Mouse (Mus musculus) neural tube, embryonic 15.5 days (tissue): ENCODE data around the gene Crnkl1. TPM values are rescaled to one million over a fixed set of nuclear protein-coding genes. Genes with fewer than 3 reads are reported as not detected.
"Not testable (repeated sequence)": the region's sequence is repeated elsewhere in the genome, so short reads cannot be mapped to it uniquely, and the experiment has no call there.

Experiments
- ATAC-seq: fragments of 200-750 bp; cut with Nextera tagmentation; 2 replicates; pipeline ENCODE4 v1.8.0; 2017; ENCODE audit warnings: mild to moderate bottlenecking, moderate TSS enrichment, moderate library complexity; ENCODE audit not compliant: low FRiP score
- H3K27ac ChIP-seq: fragments of 300-500 bp; sonication (generic); replicated peaks from 2 replicates; pipeline ENCODE4 v1.5.1; 2015; ENCODE audit warnings: mild to moderate bottlenecking, inconsistent platforms
- H3K27me3 ChIP-seq: fragments of 300-500 bp; sonication (generic); replicated peaks from 2 replicates; pipeline ENCODE4 v1.6.1; 2015; ENCODE audit warnings: inconsistent platforms
- H3K36me3 ChIP-seq: fragments of 300-500 bp; sonication (generic); 2 replicates; pipeline ENCODE4 v1.6.1; 2015; ENCODE audit warnings: inconsistent platforms
- H3K4me1 ChIP-seq: fragments of 300-500 bp; sonication (generic); 2 replicates; pipeline ENCODE4 v1.6.1; 2015; ENCODE audit warnings: inconsistent platforms
- H3K4me2 ChIP-seq: fragments of 300-500 bp; sonication (generic); 2 replicates; pipeline ENCODE4 v1.6.1; 2015; ENCODE audit warnings: inconsistent platforms, mild to moderate bottlenecking, moderate library complexity
- H3K4me3 ChIP-seq: fragments of 300-500 bp; sonication (generic); replicated peaks from 2 replicates; pipeline ENCODE4 v1.5.1; 2015; ENCODE audit warnings: mild to moderate bottlenecking, inconsistent platforms
- H3K9ac ChIP-seq: fragments of 300-500 bp; sonication (generic); replicated peaks from 2 replicates; pipeline ENCODE4 v1.6.1; 2015; ENCODE audit warnings: mild to moderate bottlenecking, inconsistent platforms
- H3K9me3 ChIP-seq: fragments of 300-500 bp; sonication (generic); replicated peaks from 2 replicates; pipeline ENCODE4 v1.6.1; 2016; ENCODE audit warnings: inconsistent platforms
- WGBS: fragments of 180-500 bp; shearing (Covaris S2); methylation state at CpG from one replicate; pipeline ENCODE4 v1.1.7; 2015; ENCODE audit warnings: mixed read lengths; 5-methylcytosine and 5-hydroxymethylcytosine counted together
- polyA plus RNA-seq: library from polyadenylated mRNA; unstranded; fragments of >200 nt; fragmentation: Nextera tagmentation; extraction: Ambion mirVana; gene quantifications from 2 replicates; pipeline ENCODE4 v1.2.1, GENCODE M21; 2015

The Crnkl1 gene
- polyA plus RNA-seq, 1 experiment from 2014 or later: 18.8 TPM

DNA sequence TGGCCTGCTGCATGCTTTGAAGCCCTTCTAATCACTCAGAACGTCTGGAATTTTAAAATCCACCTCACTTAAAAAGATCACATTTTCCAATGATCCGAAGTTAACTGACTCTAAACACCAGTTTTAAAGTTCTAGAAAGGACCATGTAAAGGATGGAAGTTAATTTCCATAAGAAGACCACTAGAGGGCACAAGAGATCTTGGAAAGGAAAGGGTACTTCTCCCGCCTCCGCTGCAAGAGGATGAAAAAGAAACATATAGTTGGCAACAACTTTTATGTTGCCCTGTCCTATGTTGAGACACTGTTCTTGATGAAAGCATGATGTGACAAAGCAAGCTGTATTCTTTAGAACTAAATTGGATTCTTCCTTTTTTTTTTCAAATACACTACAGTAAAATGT lies 22.6 kb upstream of the Crnkl1 start:
- peak; percentile 72; the same call in 1 of the 2 replicates for ATAC-seq

DNA sequence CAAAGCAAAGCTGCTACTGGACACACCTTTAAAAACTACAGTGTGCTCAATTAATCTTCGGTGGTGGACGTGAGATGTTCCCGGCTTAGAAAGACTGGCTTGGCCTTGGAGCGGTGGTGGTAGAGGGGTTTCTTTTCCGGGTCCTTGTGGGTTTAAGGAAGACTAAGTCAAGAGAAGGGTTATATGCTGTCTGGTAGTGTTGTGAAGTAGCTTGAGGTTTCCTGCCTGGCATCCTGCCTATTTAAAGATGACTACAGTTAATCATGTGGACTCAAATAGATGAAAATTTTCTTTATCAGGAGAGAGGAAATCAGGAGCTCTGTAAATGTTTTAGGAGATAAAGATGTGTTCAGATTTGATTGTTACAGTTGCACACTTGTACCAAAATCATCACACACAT lies 21.5 kb upstream of the Crnkl1 start:
- Histone ChIP-seq H3K4me3 (no peak overlapping the region), H3K27ac (no peak overlapping the region), H3K9me3 (no peaks in the 10 kb centered on the region), H3K36me3 (no peaks in the 10 kb centered on the region), H3K4me1 (no peaks in the 10 kb centered on the region), H3K27me3 (no peaks in the 10 kb centered on the region), H3K4me2 (no peak overlapping the region), H3K9ac (no peak overlapping the region)
- WGBS: 42% methylated on average over 5 of the region's 5 CpGs
- ATAC-seq: no peak

More for the DNA sequence above, 22.6 kb upstream of the Crnkl1 start:
- Histone ChIP-seq H3K9me3 (no peaks in the 10 kb centered on the region), H3K36me3 (no peaks in the 10 kb centered on the region), H3K4me1 (no peaks in the 10 kb centered on the region), H3K27ac (no peak overlapping the region), H3K27me3 (no peaks in the 10 kb centered on the region), H3K4me3 (no peak overlapping the region), H3K9ac (no peak overlapping the region), H3K4me2 (no peak overlapping the region)
- WGBS: 12% methylated on average over 4 of the region's 4 CpGs

DNA sequence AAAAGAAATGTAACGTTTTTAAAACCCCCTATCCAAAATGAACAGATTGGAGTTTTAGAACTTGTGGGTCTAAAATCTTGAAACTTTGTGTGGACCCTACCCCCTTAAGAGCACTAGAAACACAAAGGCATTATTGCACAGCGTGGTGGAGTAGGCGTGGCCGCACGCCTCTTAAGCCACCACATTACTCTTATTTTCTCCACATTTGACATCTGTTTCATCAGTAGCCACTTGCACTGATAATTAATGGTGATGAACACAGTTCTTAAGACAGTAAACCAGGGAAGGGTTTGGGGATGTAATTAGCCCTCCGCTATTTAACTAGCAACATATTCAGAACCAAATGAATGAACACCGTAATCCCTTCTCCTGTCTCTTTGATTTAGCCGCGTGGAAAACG lies 21.0 kb upstream of the Crnkl1 start:
- H3K9me3 ChIP-seq: no peaks in the 10 kb centered on the region
- no peak for ATAC-seq
- 33% methylated on average over 10 of the region's 10 CpGs for WGBS
- no peak overlapping the region for H3K9ac ChIP-seq
- H3K27me3 ChIP-seq: no peaks in the 10 kb centered on the region
- no peak overlapping the region for H3K4me2 ChIP-seq
- no peak overlapping the region for H3K27ac ChIP-seq
- H3K4me1 ChIP-seq: no peaks in the 10 kb centered on the region
- H3K4me3 ChIP-seq: no peak overlapping the region
- H3K36me3 ChIP-seq: no peaks in the 10 kb centered on the region

DNA sequence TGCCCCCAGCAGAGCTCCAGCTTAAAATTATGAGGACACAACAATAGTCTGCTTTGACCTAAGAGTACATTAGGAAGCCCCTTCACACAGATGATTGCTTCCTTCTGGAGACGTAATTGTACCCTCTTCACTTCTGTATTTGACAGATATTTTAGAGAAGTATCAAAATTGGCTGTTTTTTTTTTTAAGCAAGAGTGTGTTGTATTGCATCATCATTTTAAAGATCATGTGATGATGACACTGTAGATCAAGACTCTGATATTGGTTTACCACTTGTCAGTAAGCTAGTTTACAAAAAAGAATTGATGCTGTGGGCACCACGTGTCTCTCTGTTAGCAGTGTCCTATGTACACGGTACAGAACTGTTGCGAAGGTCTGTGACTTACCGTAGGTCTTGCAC lies 17.9 kb upstream of the Crnkl1 start:
- no peak overlapping the region for H3K4me3 ChIP-seq
- ATAC-seq: no peak

DNA sequence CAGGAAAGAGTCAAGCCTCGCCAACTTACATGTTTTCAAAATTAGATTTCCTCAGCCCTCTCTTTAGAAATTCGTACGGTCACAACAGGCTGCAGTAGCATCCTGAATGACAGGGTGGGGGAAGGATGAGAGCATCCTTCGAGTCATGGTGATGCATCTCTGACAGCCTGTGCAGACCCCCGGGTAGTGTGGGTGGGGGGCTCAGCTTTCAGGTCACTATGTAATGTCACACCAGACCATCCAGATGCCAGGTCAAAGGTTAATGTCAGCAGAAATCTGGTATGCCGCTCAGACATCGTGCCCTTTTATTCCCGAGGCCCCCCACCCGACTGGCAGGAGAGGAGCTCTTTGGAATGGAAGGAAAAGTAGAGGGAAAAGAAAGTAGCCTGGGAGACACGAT lies 15.4 kb upstream of the Crnkl1 start:
- no peak overlapping the region for H3K9ac ChIP-seq
- H3K27ac ChIP-seq: no peak overlapping the region
- WGBS: 18% methylated on average over 10 of the region's 10 CpGs
- H3K4me1 ChIP-seq: peaks cover 19% of the 10 kb centered on the region; the same call in 1 of the 2 replicates
- H3K4me3 ChIP-seq: no peak overlapping the region
- no peak for ATAC-seq
- no peaks in the 10 kb centered on the region for H3K36me3 ChIP-seq
- H3K4me2 ChIP-seq: no peak overlapping the region
- H3K9me3 ChIP-seq: no peaks in the 10 kb centered on the region
- no peaks in the 10 kb centered on the region for H3K27me3 ChIP-seq

More for the DNA sequence above, 17.9 kb upstream of the Crnkl1 start:
- Histone ChIP-seq H3K36me3 (no peaks in the 10 kb centered on the region), H3K4me2 (no peak overlapping the region), H3K9me3 (no peaks in the 10 kb centered on the region), H3K9ac (no peak overlapping the region), H3K27ac (no peak overlapping the region), H3K27me3 (no peaks in the 10 kb centered on the region), H3K4me1 (peaks cover 19% of the 10 kb centered on the region; the same call in 1 of the 2 replicates)
- 53% methylated on average over 5 of the region's 5 CpGs for WGBS

DNA sequence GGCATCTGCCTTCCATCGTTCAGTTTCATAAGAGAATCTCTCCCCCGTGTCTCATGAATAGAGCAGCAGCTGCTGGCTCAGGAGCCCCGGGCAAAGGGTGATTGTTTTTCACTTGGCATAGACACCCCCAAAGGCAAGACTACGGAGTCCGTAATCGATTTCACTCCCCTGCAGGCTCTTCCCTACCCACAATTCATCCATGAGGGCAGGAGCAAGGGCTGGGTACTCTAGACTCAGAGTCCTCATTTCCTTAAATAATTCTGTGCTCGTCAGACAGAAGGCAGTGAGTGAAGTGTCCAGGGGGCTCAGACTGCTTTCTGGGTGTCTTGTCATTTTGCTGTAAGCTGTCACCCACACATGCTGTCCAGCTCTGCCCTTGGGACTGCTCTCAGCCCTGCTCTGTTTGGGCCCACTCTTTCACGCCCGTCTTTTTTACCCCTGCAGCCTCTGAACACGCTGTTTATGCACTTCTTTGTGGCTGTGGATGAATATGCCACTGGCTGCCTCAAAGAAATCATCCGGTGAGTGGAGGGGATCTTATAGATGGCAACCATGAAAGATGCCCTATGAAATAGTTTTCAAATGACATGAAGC lies 14.8 kb upstream of the Crnkl1 start:
- Histone ChIP-seq H3K4me2 (peak overlapping the region; percentile 17; the same call in 1 of the 2 replicates), H3K27me3 (no peaks in the 10 kb centered on the region), H3K4me1 (peaks cover 19% of the 10 kb centered on the region; the same call in 1 of the 2 replicates), H3K36me3 (no peaks in the 10 kb centered on the region), H3K27ac (peak overlapping the region; percentile 48; the same call in 1 of the 2 replicates), H3K9me3 (no peaks in the 10 kb centered on the region), H3K9ac (no peak overlapping the region), H3K4me3 (no peak overlapping the region)
- peak; percentile 43; the same call in 1 of the 2 replicates for ATAC-seq
- 11% methylated on average over 11 of the region's 11 CpGs for WGBS

DNA sequence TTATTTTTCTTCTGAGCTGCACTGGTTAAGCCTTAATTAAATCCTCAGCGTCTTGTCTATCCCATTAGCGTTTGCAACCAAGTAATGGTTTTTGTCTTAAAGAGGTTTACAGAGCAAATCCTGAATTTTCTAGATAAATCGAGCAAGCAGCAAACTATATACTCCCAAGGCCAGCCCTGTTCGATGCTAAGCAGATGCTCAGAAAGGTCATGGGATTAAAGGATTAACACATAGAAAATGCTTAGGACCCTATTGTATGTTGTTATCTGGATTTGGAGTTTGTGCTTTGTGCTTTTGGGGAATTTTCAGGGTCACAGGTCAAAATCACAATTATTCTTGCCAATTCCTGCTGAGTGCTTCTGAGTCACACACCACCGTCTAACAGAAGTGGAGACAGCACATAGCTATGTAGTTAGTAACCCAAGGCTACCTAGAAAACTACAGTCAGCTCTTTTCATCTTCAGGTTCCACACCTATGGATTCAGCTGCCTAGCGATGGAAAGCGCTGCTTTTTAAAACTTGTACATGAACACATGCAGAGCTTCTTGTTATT lies 13.7 kb upstream of the Crnkl1 start:
- WGBS: 70% methylated on average over 7 of the region's 7 CpGs
- Histone ChIP-seq H3K9ac (no peak overlapping the region), H3K4me2 (no peak overlapping the region), H3K27me3 (no peaks in the 10 kb centered on the region), H3K9me3 (no peaks in the 10 kb centered on the region), H3K27ac (no peak overlapping the region; the same call in 1 of the 2 replicates), H3K4me1 (peaks cover 19% of the 10 kb centered on the region; the same call in 1 of the 2 replicates), H3K4me3 (no peak overlapping the region), H3K36me3 (no peaks in the 10 kb centered on the region)
- ATAC-seq: no peak

DNA sequence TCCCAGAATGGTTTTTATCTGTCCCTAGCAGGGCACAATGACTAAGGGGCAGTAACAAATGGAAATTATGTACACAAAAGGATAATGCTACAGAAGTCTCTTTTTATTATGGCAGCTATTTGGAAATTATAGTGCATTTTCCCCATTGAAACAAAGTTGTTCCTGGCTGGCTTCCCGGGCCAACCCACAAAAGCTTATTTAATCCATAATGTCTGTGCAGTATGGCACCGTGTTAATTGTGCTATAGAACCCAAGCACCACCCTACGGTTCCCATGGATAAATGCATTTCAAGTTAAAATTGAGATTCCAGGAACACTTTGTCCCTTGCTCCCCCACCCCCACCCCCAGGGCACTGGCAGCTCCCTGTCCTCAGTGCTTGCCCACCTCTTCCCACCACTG lies 9.5 kb upstream of the Crnkl1 start:
- WGBS: 61% methylated on average over 3 of the region's 3 CpGs
- ATAC-seq: no peak

DNA sequence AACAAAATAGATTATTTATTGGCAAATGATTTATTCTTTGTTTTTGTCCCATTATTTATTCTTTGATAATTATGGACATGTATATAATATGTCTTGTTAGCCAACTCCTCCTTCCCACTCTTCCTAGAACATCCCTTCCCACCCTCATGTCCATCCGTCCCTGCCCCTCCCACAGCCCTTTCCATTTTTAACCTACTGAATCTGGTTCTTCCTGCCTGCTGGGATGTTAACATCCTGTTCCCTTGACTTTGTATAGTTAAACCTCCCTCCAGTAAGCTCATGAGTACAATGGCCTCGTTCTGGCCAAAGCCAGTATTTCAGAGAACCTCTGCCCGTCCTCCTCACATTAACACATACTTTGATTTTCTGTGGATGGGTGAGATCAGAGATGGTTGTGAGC lies 6.6 kb upstream of the Crnkl1 start:
- no peaks in the 10 kb centered on the region for H3K9me3 ChIP-seq
- H3K36me3 ChIP-seq: no peaks in the 10 kb centered on the region
- WGBS: 76% methylated on average over 3 of the region's 3 CpGs
- H3K9ac ChIP-seq: no peak overlapping the region
- H3K4me3 ChIP-seq: no peak overlapping the region
- no peak overlapping the region for H3K27ac ChIP-seq
- H3K4me2 ChIP-seq: no peak overlapping the region
- ATAC-seq: no peak
- H3K4me1 ChIP-seq: no peaks in the 10 kb centered on the region
- H3K27me3 ChIP-seq: no peaks in the 10 kb centered on the region

More for the DNA sequence above, 9.5 kb upstream of the Crnkl1 start:
- H3K4me1 ChIP-seq: peaks cover 8% of the 10 kb centered on the region; the same call in 1 of the 2 replicates
- no peaks in the 10 kb centered on the region for H3K27me3 ChIP-seq
- no peaks in the 10 kb centered on the region for H3K9me3 ChIP-seq
- no peak overlapping the region for H3K27ac ChIP-seq
- H3K9ac ChIP-seq: no peak overlapping the region
- H3K4me3 ChIP-seq: no peak overlapping the region
- no peak overlapping the region for H3K4me2 ChIP-seq
- no peaks in the 10 kb centered on the region for H3K36me3 ChIP-seq

DNA sequence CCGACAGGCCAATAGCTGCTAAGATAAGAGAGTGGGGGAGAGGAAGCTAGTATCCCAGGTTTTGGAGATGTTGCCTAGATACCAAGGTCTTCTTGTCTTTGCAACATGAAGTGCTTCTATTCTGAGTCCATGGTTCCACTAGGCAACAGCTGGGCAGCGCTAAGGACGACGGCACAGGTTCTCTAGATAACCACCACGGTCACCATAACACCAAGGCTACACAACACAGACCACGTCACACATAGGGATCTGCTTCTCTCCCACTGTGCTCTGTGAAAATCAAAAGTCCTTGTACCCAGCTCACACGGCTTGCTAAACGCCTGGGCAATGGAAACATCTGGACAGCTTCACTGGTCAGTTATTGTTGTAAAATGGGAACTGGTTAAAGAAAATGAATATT lies 2.2 kb upstream of the Crnkl1 start:
- Histone ChIP-seq H3K36me3 (peaks cover 8% of the 10 kb centered on the region), H3K4me3 (no peak overlapping the region), H3K27ac (no peak overlapping the region), H3K4me1 (peaks cover 9% of the 10 kb centered on the region), H3K9ac (no peak overlapping the region), H3K27me3 (no peaks in the 10 kb centered on the region), H3K9me3 (no peaks in the 10 kb centered on the region), H3K4me2 (no peak overlapping the region)
- ATAC-seq: no peak
- WGBS: 83% methylated on average over 8 of the region's 8 CpGs

DNA sequence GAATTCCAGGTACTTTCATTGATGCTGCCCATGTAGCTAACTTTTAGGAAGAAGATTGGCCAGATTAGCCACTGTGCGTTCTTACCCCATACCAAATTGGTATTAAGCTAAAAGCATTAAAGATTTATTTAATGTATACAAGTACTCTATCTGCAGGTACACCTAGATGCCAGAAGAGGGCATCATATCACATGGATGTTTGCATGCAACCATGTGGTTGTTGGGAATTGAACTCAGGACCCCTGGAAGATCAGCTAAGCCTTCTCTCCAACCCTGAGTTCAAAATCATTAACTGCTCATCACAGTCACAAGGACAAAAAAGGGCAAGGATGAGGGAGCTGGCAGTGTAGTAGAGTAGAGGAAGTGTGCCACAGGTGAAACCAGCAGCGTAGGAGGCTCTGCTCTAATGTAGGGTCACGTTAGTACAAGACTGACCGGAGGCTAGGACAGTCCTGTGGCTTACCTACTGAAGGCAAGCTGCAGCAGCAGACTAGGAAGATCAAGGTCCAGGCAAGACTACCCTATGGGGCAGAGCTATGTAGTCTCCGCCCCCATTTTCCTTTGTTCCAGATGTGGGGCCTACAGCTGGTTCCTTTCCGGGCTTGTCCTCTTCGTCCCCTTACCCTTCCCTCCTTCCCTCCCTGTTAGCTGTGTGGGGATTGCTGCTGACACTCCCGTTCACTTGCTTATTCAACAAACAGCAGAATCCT lies 13.7 kb downstream of the Crnkl1 start:
- no peak for ATAC-seq
- H3K27me3 ChIP-seq: no peaks in the 10 kb centered on the region
- H3K9me3 ChIP-seq: no peaks in the 10 kb centered on the region
- H3K36me3 ChIP-seq: peaks cover 76% of the 10 kb centered on the region
- no peak overlapping the region for H3K4me2 ChIP-seq
- no peak overlapping the region for H3K27ac ChIP-seq
- H3K9ac ChIP-seq: no peak overlapping the region
- WGBS: 95% methylated on average over 8 of the region's 8 CpGs
- no peak overlapping the region for H3K4me3 ChIP-seq
- no peaks in the 10 kb centered on the region for H3K4me1 ChIP-seq

DNA sequence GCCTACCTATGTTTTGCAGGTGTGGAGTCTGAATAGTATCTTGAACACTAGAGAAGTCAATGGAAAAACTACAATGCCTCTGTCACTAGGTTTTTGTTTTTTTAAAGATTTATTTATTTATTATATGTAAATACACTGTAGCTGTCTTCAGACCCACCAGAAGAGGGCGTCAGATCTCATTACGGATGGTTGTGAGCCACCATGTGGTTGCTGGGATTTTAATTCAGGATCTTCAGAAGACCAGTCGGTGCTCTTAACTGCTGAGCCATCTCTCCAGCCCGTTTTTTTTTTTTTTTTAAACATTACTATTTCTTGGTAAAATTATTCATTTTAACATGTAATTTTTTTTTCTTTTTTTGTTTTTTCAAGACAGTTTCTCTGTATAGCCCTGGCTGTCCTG lies 28.9 kb downstream of the Crnkl1 start:
- WGBS: 49% methylated on average over 4 of the region's 4 CpGs
- H3K9me3 ChIP-seq, ATAC-seq, H3K27ac ChIP-seq, H3K4me2 ChIP-seq, H3K9ac ChIP-seq, H3K4me3 ChIP-seq, H3K27me3 ChIP-seq: not testable (repeated sequence)
- Histone ChIP-seq H3K36me3 (peaks cover 21% of the 10 kb centered on the region), H3K4me1 (peaks cover 27% of the 10 kb centered on the region)
